ENCODE assay signal across 27 mouse cellular contexts in genomic region chr2:76806861-76807260, GRCm38 (mm10).
A peak's percentile ranks its signal among the peaks of the same experiment; 100 is the strongest.
DNase-seq lines count a peak whose midpoint lies in the region; ATAC-seq and TF ChIP-seq lines count a peak whose summit lies in the region.
"Had no signal": no experiment of that assay in that cellular context is flagged by ENCODE, and none has a peak within 500 bp of the region (broad histone marks: within the 10 kb centered on the region; RNA-seq: fewer than 3 reads in every experiment).

No protein-coding gene starts in this region.

- peak overlapping the region; percentile 89 for H3K27ac ChIP-seq in gastrocnemius, adult 2 months
- H3K27ac ChIP-seq in heart, embryonic 13.5 days (replicated peaks), result peak overlapping the region; percentile 98
- H3K27ac ChIP-seq: embryonic facial prominence, embryonic 12.5 days; hindbrain, embryonic 15.5 days; limb, embryonic 12.5 days; liver, embryonic 15.5 days had no signal

- peak; percentile 12 for DNase-seq in gastrocnemius, adult 2 months
- DNase-seq in gastrocnemius, postnatal 4 days (ENCODE audit: low spot score in 2 of 2), result no peak
- no peak for DNase-seq in heart, postnatal 4 days
- DNase-seq in ZHBTc4 (ENCODE audit: low read depth, low spot score), result peak; percentile 41
- DNase-seq in lung, postnatal 10 days, result no peak
- no peak for DNase-seq in thymus, adult 18-20 months
- DNase-seq: adrenal gland, postnatal 14 days; cerebellum, adult 11-12 months; cerebellum, adult 9-11 months; embryo, embryonic 11 days; kidney, adult 11 months; kidney, postnatal 25 days; lung, embryonic 14.5 days; right cerebral cortex, adult 18-20 months; spleen, adult 18-20 months; thymus, postnatal 25 days had no signal

- peak overlapping the region; percentile 65 for H3K4me3 ChIP-seq in gastrocnemius, adult 2 months
- peak overlapping the region; percentile 57 for H3K4me3 ChIP-seq in heart, embryonic 13.5 days
- peak overlapping the region; percentile 70 for H3K4me3 ChIP-seq in E14TG2a.4 (replicated peaks; ENCODE audit: low read length)
- H3K4me3 ChIP-seq: embryonic facial prominence, embryonic 12.5 days; hindbrain, embryonic 15.5 days; limb, embryonic 12.5 days; liver, embryonic 15.5 days had no signal

- peak overlapping the region; percentile 83 for H3K9ac ChIP-seq in heart, embryonic 13.5 days
- H3K9ac ChIP-seq: embryonic facial prominence, embryonic 12.5 days; hindbrain, embryonic 15.5 days; limb, embryonic 12.5 days; liver, embryonic 15.5 days; lung, embryonic 14.5 days had no signal

- intact Hi-C loops in gastrocnemius, adult 2 months (cut with DNase I), result no loop called here

- no peaks in the 10 kb centered on the region for H3K27me3 ChIP-seq in heart, embryonic 13.5 days (replicated peaks)
- no peaks in the 10 kb centered on the region for H3K27me3 ChIP-seq in E14TG2a.4 (ENCODE audit: insufficient read depth, low read length)
- H3K27me3 ChIP-seq: embryonic facial prominence, embryonic 12.5 days; hindbrain, embryonic 15.5 days; limb, embryonic 12.5 days; liver, embryonic 15.5 days had no signal

- ATAC-seq in heart, embryonic 13.5 days (ENCODE audit: extremely low read depth, insufficient number of reproducible peaks, low FRiP score, low TSS enrichment), result no peak
- ATAC-seq: forebrain, embryonic 14.5 days; inflammation-experienced regulatory T-cells, adult 6 months; midbrain, embryonic 16.5 days had no signal

- peaks cover 27% of the 10 kb centered on the region for H3K4me1 ChIP-seq in heart, embryonic 13.5 days
- H3K4me1 ChIP-seq in E14TG2a.4 (replicated peaks; ENCODE audit: low read depth, low read length), result peaks cover 70% of the 10 kb centered on the region
- H3K4me1 ChIP-seq: embryonic facial prominence, embryonic 12.5 days; hindbrain, embryonic 15.5 days; liver, embryonic 15.5 days had no signal

- H3K9me3 ChIP-seq in heart, embryonic 13.5 days, result no peaks in the 10 kb centered on the region
- H3K9me3 ChIP-seq in E14TG2a.4 (ENCODE audit: low read length), result no peaks in the 10 kb centered on the region
- H3K9me3 ChIP-seq: embryonic facial prominence, embryonic 12.5 days; hindbrain, embryonic 15.5 days; limb, embryonic 12.5 days; liver, embryonic 15.5 days had no signal

- peaks cover 55% of the 10 kb centered on the region for H3K36me3 ChIP-seq in heart, embryonic 13.5 days
- H3K36me3 ChIP-seq in E14TG2a.4 (ENCODE audit: insufficient read depth, low read length), result peaks cover 7% of the 10 kb centered on the region
- H3K36me3 ChIP-seq: embryonic facial prominence, embryonic 12.5 days; G1E; hindbrain, embryonic 15.5 days; limb, embryonic 12.5 days; liver, embryonic 15.5 days had no signal

- peak overlapping the region; percentile 64 for H3K4me2 ChIP-seq in heart, embryonic 13.5 days
- H3K4me2 ChIP-seq: embryonic facial prominence, embryonic 12.5 days; hindbrain, embryonic 15.5 days; limb, embryonic 12.5 days; liver, embryonic 15.5 days; lung, embryonic 14.5 days; midbrain, embryonic 11.5 days had no signal

- no peak for TF ChIP-seq CTCF in gastrocnemius, adult 2 months (IDR thresholded peaks at IDR 0.05)
- TF ChIP-seq CTCF in E14TG2a.4 (conservative IDR thresholded peaks at IDR 0.05; ENCODE audit: low read length), result no peak

- WGBS in heart, embryonic 13.5 days, result 32% methylated on average over 9 of the region's 9 CpGs

Comparison
In these comparisons a context has a peak if more than half of its experiments do, and no peak if none do; other contexts are left out.
1. DNase-seq: peak in gastrocnemius, adult 2 months (single experiment) and ZHBTc4 (single experiment); none in gastrocnemius, postnatal 4 days (0 of 2), heart, postnatal 4 days (single experiment), lung, postnatal 10 days (single experiment) and thymus, adult 18-20 months (0 of 2).
2. Peak in every context shown above with its lines, with median percentiles within 50 percentile points of each other: H3K4me3 ChIP-seq.